Mouse (Mus musculus) layer of hippocampus, adult 11-12 months (tissue): ENCODE measurements around the gene Tnpo3.

Source experiments
- DNase-seq: peaks from one replicate; pipeline ENCODE4 v3.0.0; 2022; ENCODE audit warnings: low spot score

The Tnpo3 gene

DNA sequence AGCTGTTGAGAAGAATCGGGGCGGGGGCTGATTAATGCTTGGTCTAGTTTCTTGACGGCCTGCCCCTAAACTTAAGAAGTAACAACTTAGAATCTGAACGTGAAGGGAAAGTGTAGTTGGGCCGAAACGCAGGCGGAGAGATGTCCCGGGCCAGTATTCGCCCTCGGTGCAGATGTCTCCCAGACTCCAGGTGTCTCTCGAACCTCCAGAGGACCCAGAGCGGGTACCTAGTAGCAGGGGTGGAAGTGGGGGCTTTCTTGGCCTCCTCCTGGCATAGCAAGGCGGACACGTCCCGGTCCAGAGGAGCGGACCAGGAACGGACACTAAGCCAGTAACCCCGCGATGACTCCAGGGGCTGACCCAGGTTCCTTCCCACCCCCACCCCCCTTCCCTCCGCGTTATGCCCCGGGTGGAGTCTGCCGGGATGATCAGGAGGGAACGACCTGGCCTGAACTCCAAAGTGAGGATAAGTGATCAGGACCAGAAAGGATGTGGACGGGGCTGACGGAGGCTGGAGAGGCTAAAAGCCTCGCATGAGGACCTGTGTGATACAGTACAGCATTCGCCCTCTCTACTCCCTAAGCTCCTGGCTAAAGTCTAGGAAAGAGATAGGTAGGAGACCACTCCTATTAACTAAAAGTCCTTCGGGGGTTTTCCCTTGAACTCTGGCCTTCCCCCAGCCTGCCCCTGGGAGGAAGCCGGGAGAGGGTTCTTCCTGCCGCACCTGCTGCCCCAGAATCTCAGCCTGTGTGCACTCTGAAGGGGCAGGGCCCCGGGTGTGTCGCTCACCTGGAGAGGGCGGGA, 82.1 kb downstream of the Tnpo3 start:
- no peak for DNase-seq

- DNase-seq, result no peak
Observed at GRCm38 (mm10) chr6:29526281-29527251, 83.1 kb downstream of the Tnpo3 start, which contains the start of gene Irf5. Gene Irf5, plus strand, starts transcription at chr6:29526625.

DNA sequence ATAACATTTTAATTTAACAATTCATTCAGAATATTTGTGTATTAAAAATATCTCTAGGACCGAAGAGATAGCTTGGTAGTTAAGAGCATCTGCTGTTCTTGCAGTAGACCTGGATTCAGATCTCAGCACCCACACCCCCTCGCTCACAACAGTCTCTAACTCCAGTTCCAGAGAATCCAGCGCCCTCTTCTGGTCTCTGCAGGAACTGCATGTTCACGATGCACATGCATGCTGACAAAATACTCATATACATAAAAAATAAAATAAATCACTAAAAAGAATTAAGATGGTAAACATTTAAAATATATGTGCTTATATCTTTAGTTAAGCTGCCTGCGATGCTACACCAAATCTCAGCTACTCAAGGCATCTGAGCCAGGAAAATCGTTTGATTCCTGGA, 84.4 kb downstream of the Tnpo3 start:
- DNase-seq, result no peak

DNA sequence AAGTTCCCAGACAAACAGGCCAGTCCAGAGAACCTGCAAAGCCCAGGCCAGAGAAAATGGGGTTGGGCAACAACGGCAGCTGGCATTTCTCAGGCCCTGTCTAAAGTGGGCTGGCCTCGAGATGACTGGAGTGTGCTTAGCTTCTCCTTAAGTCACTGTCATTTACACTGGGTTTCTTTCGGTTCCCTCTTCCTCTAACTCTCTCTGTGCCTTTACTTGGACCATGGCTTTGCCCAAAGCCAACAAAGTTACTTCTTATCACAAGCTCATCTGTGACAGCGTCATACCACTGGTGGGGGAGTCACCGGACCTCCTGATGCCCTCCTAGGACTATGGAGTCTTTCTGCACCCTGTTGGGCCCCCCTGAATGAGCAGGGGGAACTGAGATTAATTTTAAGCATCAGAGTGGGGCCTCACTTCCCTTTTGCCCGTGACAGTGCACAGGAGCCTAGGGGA, 85.6 kb downstream of the Tnpo3 start:
- peak; percentile 46 for DNase-seq

- DNase-seq, result no peak
Observed at GRCm38 (mm10) chr6:29523301-29524033, 86.2 kb downstream of the Tnpo3 start.

DNA sequence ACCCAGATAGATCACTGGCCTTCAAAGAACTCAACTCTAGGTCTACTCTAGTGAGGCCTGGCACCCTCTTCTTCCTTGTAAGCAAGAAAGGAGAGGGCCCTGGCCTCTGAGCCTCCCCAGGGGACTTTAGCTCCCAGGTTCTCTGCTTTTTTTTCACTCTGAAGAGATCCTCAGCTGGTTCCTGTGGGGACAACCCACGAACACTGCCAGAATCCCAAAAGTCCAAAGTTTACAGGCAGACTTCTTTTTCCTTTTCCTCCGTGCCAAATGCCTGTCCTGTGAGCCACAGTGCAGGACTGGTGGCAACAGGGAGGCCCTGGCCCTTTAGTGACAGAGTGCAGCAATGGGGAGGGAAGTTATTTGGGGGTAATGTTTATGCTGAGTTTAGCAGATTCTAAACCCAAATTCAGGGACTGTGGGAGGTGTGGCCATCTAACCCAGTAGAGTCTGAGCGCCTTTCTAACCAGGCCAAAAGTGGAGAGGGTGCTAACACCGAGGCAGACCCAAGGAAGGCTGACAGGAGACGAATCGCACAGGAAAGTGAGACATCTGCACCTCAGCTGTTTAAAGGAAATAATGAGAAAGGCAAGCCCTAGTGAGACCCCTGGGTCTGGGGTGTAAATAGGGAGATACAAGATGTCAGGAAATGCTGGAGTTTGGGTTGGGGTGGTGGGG, 86.9 kb downstream of the Tnpo3 start:
- DNase-seq, result no peak

GRCm38 (mm10) chr6:29517139-29517538, 92.5 kb downstream of the Tnpo3 start:
- peak; percentile 74 for DNase-seq

- DNase-seq, result no peak
Observed at GRCm38 (mm10) chr6:29513284-29513683, 96.4 kb downstream of the Tnpo3 start.

DNA sequence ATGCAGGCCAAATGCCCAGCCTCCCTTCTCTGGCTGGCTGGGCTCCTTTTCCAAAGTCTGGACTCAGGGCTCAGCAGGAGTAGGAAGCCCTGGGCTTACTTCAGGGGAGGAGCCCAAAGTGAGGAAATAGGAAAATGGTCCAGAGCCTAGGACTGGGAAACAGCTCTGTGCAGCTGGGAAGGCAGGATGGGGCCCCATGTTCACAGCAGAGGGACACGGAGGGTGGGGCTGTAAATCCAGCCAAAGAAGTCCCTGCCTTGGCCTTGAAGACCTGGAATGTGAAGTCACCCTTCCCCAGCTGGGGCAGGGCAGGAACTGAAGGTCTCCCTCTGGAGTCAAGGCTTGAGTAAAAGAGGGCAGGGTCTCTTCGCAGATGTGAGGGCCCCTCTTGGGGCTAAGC, 100.6 kb downstream of the Tnpo3 start:
- DNase-seq, result no peak

GRCm38 (mm10) chr6:29507447-29508309, 102.0 kb downstream of the Tnpo3 start, which contains the start of gene Kcp:
Gene Kcp, minus strand, starts transcription at chr6:29507952.
- no peak for DNase-seq

DNA sequence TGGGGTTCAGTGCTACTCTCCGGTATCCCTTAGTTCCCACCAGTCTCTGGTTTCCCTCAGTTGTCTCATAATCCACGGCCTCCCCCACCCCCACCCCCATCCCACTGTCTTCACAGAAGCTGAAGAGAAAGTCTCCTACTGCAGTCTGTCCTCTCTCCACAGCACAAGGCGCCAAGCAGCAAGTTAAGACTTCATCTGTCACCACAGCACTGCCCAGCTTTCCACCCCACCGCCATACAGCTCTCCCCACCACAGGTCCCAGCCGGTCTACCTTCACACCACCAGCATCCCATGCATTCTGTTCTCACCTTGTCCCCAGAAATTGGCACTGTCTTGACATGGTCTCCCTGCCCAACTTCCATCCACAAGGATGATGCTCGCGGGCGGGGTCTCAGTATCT, 102.9 kb downstream of the Tnpo3 start:
- no peak for DNase-seq

DNA sequence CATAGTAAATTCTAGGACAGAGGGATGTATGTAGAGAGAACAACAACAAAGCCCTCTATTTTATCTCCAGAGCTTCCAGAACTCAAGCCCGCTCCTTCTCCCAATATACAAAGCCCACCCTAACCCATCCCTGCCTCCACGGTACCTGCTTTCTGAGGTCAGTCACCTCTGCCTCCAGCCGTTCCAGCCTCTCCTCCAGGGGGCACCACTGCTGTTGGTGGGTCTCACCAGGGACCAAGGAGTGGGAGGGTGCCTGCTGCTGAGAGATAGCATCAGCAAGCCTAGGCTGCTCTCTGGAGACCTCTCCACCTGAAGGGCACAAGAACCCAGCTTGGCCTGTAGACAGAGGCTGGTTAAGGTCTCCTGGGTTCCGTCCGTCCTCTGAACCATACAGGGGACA, 104.2 kb downstream of the Tnpo3 start:
- DNase-seq, result no peak

DNA sequence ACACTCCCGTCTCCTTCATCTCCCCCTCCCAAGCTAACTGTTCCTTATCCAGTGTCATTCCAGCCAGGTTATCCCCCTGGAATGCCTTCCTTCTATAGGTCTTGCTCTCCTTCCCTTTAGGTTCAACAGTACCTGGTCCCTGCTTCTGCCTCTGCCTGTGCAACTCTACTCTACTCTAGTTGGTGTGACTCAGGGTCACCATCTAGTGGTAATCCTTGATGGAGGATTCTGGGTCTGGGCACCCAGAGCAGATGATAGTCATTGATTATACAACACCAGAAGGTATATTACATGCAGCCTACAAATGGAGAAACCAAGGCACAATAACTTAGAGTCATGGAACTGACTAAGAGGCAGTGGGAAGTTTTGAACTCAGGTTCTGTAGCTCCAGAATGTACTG, 108.1 kb downstream of the Tnpo3 start:
- DNase-seq, result peak; percentile 18

GRCm38 (mm10) chr6:29500810-29501209, 108.9 kb downstream of the Tnpo3 start:
- DNase-seq, result no peak

DNA sequence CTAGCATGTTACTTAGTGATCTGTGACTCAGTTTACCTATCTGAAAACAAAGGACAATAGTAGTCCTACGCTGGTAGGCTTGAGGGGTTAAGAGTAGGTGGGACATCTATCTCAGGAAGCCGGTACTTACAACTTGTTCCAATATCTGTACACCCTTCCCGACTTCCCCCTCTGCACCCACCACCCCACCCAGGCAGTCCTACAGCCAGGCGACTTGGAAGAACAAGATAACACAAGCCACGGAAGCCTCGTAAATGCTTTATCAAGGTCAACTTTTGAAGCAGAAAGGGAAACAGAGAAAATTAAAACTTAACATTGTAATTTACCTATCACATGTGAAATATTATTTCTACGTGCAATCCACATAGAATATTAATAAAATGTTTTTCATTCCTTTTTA, 109.5 kb downstream of the Tnpo3 start:
- no peak for DNase-seq

- no peak for DNase-seq
Observed at GRCm38 (mm10) chr6:29497791-29498190, 111.9 kb downstream of the Tnpo3 start.

DNA sequence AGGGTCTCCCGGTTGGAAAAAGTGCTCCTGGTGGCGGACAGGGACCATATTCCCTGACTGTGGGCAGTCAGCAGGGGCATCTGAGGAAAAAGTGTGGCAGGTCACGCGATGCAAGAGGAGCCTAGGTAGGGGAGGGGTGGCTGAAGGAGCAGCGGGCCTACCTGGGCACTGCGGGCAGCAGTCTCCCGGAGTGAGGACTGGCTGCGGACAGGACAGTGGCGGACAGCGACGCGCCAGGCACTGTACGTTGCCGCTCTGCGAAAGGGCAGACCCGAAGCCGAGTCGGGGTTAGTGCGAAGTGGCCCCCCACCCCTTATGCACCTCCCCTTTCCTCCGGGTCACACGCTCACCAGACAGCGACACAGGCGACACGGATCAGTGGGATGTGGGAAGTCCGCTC, 113.4 kb downstream of the Tnpo3 start:
- DNase-seq, result no peak

- no peak for DNase-seq
Observed at GRCm38 (mm10) chr6:29494101-29494500, 115.6 kb downstream of the Tnpo3 start.
